Mouse (Mus musculus): Measurements from ENCODE around the gene Ero1l.

GRCm38 (mm10) chr14:45303939-45304338, 14.6 kb downstream of the Ero1l start:
- TF ChIP-seq EP300 (IDR thresholded peaks at IDR 0.05; ENCODE audit: low read length) (no peak), CHD1 (IDR thresholded peaks at IDR 0.05; ENCODE audit: low read depth, low read length) (no peak)

All from CH12.LX (cell line).